Mouse (Mus musculus): ENCODE results near the gene Cd5l.

Cd5l gene

DNA sequence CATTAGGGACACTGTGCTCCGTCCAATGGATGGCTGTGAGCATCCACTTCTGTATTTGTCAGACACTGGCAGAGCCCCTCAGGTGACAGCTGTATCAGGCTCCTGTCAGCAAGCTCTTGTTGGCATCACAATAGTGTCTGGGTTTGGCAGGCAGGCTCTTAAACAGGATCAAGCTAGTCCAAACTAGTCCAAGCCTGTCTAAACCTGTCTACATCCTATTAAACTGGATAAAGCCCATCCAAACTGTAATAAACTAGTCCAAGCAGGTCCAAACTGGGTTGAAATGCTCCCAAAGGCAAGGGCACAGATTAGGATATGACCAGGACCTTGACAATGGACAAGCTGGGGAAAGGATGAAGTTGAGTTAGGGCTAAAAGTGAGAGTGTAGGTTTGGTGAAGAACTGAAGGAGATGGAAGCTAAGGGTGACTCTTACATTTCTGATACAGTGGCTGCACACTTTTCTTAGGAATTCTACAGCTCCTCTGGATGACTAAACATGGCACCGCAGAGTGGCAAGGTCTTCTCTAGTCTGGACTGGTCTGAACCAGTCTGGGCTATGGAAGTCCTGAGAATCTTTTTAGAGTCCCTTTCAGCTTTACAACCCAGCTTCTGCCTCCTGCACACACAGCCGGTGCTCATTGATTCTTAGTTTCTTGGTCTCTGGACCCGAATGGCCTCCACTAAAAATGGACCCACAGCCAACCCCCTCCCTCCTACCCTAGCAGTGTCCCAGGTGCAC is 51.7 kb downstream of the Cd5l start:
- no peak for DNase-seq

DNA sequence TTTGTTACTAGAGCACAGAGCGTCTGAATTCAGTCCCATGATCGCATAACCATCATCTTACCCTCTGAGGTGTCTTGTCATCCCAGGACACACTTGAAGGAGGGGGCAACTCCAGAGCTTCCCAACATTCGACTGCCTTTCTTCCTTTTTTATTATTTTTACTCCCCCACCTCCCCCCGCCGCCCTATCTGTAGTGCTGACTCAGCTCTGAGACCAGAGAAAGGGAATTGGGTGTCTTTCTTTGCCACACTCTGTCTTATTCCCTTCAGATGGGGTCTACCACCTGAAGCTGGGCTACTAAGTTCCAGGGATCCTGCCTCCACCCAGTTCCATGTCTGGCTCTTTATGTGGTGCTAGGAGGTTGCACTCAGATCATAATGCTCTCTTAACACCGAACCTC is 52.9 kb downstream of the Cd5l start:
- no peak for DNase-seq

DNA sequence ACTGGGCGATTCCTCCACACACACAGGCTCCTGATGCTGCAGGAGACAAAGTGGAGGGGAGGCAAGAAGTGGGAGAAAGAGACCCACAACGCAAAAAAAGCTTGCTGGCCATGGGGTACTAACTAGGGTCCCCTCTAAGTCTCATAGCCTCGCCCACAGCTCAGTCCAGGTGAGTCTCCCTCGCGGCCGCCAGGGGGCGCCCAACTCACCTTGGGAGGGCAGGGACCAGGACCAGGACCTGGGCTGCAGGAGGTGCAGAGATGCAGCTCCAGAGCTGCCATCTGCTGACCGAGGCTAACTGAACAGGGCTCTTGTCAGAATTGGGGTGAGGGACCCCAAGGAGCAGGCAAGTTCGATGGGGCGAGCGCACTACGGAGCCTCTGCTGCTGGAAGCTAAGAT is 53.5 kb downstream of the Cd5l start:
- DNase-seq = peak; percentile 55 to 61

DNA sequence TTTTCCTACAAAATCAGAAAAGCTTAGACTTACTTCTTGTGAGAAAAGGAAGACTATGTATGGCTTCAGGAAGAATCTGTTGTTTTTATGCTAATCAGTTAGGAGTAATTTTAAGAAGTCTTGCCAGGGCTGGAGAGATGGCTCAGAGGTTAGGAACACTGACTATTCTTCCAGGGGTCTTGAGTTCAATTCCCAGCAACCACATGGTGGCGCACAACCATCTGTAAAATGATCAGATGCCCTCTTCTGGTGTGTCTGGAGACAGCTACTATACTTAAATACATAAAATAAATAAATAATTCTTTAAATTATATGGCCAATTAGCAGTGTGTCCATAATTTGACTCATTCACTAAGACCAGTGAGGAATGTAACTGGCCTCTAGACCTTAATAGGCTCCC is 63.0 kb downstream of the Cd5l start:
- no peak for DNase-seq
